Mouse (Mus musculus) right cerebral cortex, adult 18-20 months (tissue): ENCODE data around the gene Gm20388.

Experiments used
- DNase-seq: peaks from one replicate; pipeline ENCODE4 v3.0.0; 2022; ENCODE audit warnings: mixed read lengths

Gm20388 gene

GRCm38 (mm10) chr8:123787254-123787897 lies 3876.7 kb downstream of the Gm20388 start:
- DNase-seq = no peak

- no peak for DNase-seq
Measured at GRCm38 (mm10) chr8:123788416-123789170, 3878.0 kb downstream of the Gm20388 start.

- no peak for DNase-seq
Measured at GRCm38 (mm10) chr8:123789461-123789860, 3878.8 kb downstream of the Gm20388 start.

- DNase-seq = peak; percentile 84
Measured at GRCm38 (mm10) chr8:123789970-123790369, 3879.3 kb downstream of the Gm20388 start.

- DNase-seq = no peak
Measured at GRCm38 (mm10) chr8:123791101-123791844, 3880.6 kb downstream of the Gm20388 start.

- no peak for DNase-seq
Measured at GRCm38 (mm10) chr8:123791845-123792225, 3881.2 kb downstream of the Gm20388 start.

- no peak for DNase-seq
Measured at GRCm38 (mm10) chr8:123793900-123794299, 3883.3 kb downstream of the Gm20388 start.

- DNase-seq = no peak
Measured at GRCm38 (mm10) chr8:123794766-123795165, 3884.1 kb downstream of the Gm20388 start.

- no peak for DNase-seq
Measured at GRCm38 (mm10) chr8:123796758-123797157, 3886.1 kb downstream of the Gm20388 start.

GRCm38 (mm10) chr8:123797928-123798327 lies 3887.3 kb downstream of the Gm20388 start:
- no peak for DNase-seq

- DNase-seq = no peak
Measured at GRCm38 (mm10) chr8:123799434-123799833, 3888.8 kb downstream of the Gm20388 start.

GRCm38 (mm10) chr8:123799885-123800284 lies 3889.2 kb downstream of the Gm20388 start:
- no peak for DNase-seq

GRCm38 (mm10) chr8:123800867-123801266 lies 3890.2 kb downstream of the Gm20388 start:
- no peak for DNase-seq

- DNase-seq = no peak
Measured at GRCm38 (mm10) chr8:123801538-123801937, 3890.9 kb downstream of the Gm20388 start.

- DNase-seq = no peak
Measured at GRCm38 (mm10) chr8:123803639-123804038, 3893.0 kb downstream of the Gm20388 start.

GRCm38 (mm10) chr8:123804586-123804985 lies 3893.9 kb downstream of the Gm20388 start:
- DNase-seq = no peak

- no peak for DNase-seq
Measured at GRCm38 (mm10) chr8:123805209-123805717, 3894.6 kb downstream of the Gm20388 start.

GRCm38 (mm10) chr8:123805718-123806373 lies 3895.2 kb downstream of the Gm20388 start, which contains the start of gene Rab4a:
Gene Rab4a (plus strand): TSS chr8:123805985.
- peak; percentile 87 for DNase-seq

GRCm38 (mm10) chr8:123806374-123806935 lies 3895.8 kb downstream of the Gm20388 start:
- DNase-seq = no peak

- no peak for DNase-seq
Measured at GRCm38 (mm10) chr8:123807024-123807431, 3896.4 kb downstream of the Gm20388 start.

GRCm38 (mm10) chr8:123807852-123808573 lies 3897.4 kb downstream of the Gm20388 start:
- no peak for DNase-seq

GRCm38 (mm10) chr8:123808671-123809070 lies 3898.0 kb downstream of the Gm20388 start:
- no peak for DNase-seq
